Mouse (Mus musculus) neural tube, embryonic 11.5 days (tissue): ENCODE measurements around the gene Dusp1. TPM values are rescaled to one million over a fixed set of nuclear protein-coding genes. Genes with fewer than 3 reads are reported as not detected.

ENCODE experiments used
- ATAC-seq: fragments of 200-750 bp; cut with Nextera tagmentation; 2 replicates; pipeline ENCODE4 v1.8.0; 2017; ENCODE audit warnings: moderate number of reproducible peaks, mild to moderate bottlenecking, moderate TSS enrichment, moderate library complexity; ENCODE audit not compliant: insufficient read depth, low FRiP score, low TSS enrichment
- DNase-seq: peaks from one replicate; pipeline ENCODE4 v3.0.0-alpha.2; 2015; ENCODE audit warnings: low spot score
- H3K27ac ChIP-seq: fragments of 300-500 bp; sonication (generic); 2 replicates; pipeline ENCODE4 v1.5.1; 2014; ENCODE audit warnings: low read depth, mild to moderate bottlenecking, low read length
- H3K27me3 ChIP-seq: fragments of 300-500 bp; sonication (generic); 2 replicates; pipeline ENCODE4 v1.6.1; 2014; ENCODE audit warnings: mild to moderate bottlenecking, low read length, mixed read lengths; ENCODE audit not compliant: control insufficient read depth, insufficient read depth
- H3K36me3 ChIP-seq: fragments of 300-500 bp; sonication (generic); 2 replicates; pipeline ENCODE4 v1.6.1; 2014; ENCODE audit warnings: mild to moderate bottlenecking, low read length, moderate library complexity, mixed read lengths; ENCODE audit not compliant: control insufficient read depth, insufficient read depth
- H3K4me1 ChIP-seq: fragments of 300-500 bp; sonication (generic); 2 replicates; pipeline ENCODE4 v1.6.1; 2014; ENCODE audit warnings: low read length, mixed read lengths; ENCODE audit not compliant: control insufficient read depth, insufficient read depth
- H3K4me2 ChIP-seq: fragments of 300-500 bp; sonication (generic); 2 replicates; pipeline ENCODE4 v1.6.1; 2014; ENCODE audit warnings: low read depth, mild to moderate bottlenecking, moderate library complexity
- H3K4me3 ChIP-seq: fragments of 300-500 bp; sonication (generic); 2 replicates; pipeline ENCODE4 v1.5.1; 2014; ENCODE audit warnings: low read depth, low read length
- H3K9ac ChIP-seq: fragments of 300-500 bp; sonication (generic); 2 replicates; pipeline ENCODE4 v1.6.1; 2014; ENCODE audit warnings: mild to moderate bottlenecking, low read length
- H3K9me3 ChIP-seq: fragments of 300-500 bp; sonication (generic); 2 replicates; pipeline ENCODE4 v1.6.1; 2016; ENCODE audit warnings: low read length; ENCODE audit not compliant: control insufficient read depth
- WGBS: fragments of 180-500 bp; shearing (Covaris S2); extraction: QIAGEN DNeasy Blood & Tissue Kit; methylation state at CpG from one replicate; pipeline ENCODE4 v1.1.7; 2014; 5-methylcytosine and 5-hydroxymethylcytosine counted together
- polyA plus RNA-seq: library from polyadenylated mRNA; unstranded; fragments of >200 nt; fragmentation: Nextera tagmentation; extraction: Ambion mirVana; gene quantifications from 2 replicates; pipeline ENCODE4 v1.2.1, GENCODE M21; 2014

Dusp1 gene
- polyA plus RNA-seq, 1 experiment from 2014 or later: 34.0 TPM

- H3K36me3 ChIP-seq: no peaks in the 10 kb centered on the region
- H3K9me3 ChIP-seq: no peaks in the 10 kb centered on the region
- H3K4me3 ChIP-seq: no peak overlapping the region
- no peaks in the 10 kb centered on the region for H3K4me1 ChIP-seq
- peak overlapping the region; percentile 23; the same call in 1 of the 2 replicates for H3K9ac ChIP-seq
- ATAC-seq: no peak
- 23% methylated on average over 4 of the region's 4 CpGs for WGBS
- no peak overlapping the region for H3K27ac ChIP-seq
- H3K4me2 ChIP-seq: no peak overlapping the region
- H3K27me3 ChIP-seq: no peaks in the 10 kb centered on the region
- DNase-seq: peak; percentile 78
Measured at GRCm38 (mm10) chr17:26466741-26467150, 95.2 kb downstream of the Dusp1 start.

GRCm38 (mm10) chr17:26464972-26465371, 97.0 kb downstream of the Dusp1 start:
- H3K9me3 ChIP-seq: no peaks in the 10 kb centered on the region
- H3K9ac ChIP-seq: no peak overlapping the region
- H3K36me3 ChIP-seq: no peaks in the 10 kb centered on the region
- peak overlapping the region; percentile 4; the same call in 1 of the 2 replicates for H3K27ac ChIP-seq
- H3K4me2 ChIP-seq: no peak overlapping the region
- no peak overlapping the region for H3K4me3 ChIP-seq
- H3K27me3 ChIP-seq: no peaks in the 10 kb centered on the region
- no peak for DNase-seq
- no peak for ATAC-seq
- H3K4me1 ChIP-seq: no peaks in the 10 kb centered on the region
- 71% methylated on average over 7 of the region's 7 CpGs for WGBS

- WGBS: 78% methylated on average over 9 of the region's 9 CpGs
- Histone ChIP-seq H3K9me3 (no peaks in the 10 kb centered on the region), H3K9ac (no peak overlapping the region), H3K4me3 (no peak overlapping the region), H3K4me1 (no peaks in the 10 kb centered on the region), H3K27ac (peak overlapping the region; percentile 4; the same call in 1 of the 2 replicates), H3K27me3 (no peaks in the 10 kb centered on the region), H3K36me3 (no peaks in the 10 kb centered on the region), H3K4me2 (no peak overlapping the region)
- no peak for DNase-seq
- ATAC-seq: no peak
Measured at GRCm38 (mm10) chr17:26464481-26464880, 97.4 kb downstream of the Dusp1 start.

GRCm38 (mm10) chr17:26463984-26464383, 97.9 kb downstream of the Dusp1 start:
- H3K27me3 ChIP-seq: no peaks in the 10 kb centered on the region
- no peak overlapping the region for H3K4me2 ChIP-seq
- no peak overlapping the region for H3K9ac ChIP-seq
- no peaks in the 10 kb centered on the region for H3K36me3 ChIP-seq
- DNase-seq: no peak
- ATAC-seq: no peak
- H3K27ac ChIP-seq: no peak overlapping the region
- WGBS: 63% methylated on average over 4 of the region's 4 CpGs
- no peaks in the 10 kb centered on the region for H3K9me3 ChIP-seq
- no peak overlapping the region for H3K4me3 ChIP-seq
- H3K4me1 ChIP-seq: no peaks in the 10 kb centered on the region

GRCm38 (mm10) chr17:26463432-26463831, 98.5 kb downstream of the Dusp1 start:
- DNase-seq (no peak), ATAC-seq (no peak)
- no peak overlapping the region for H3K9ac ChIP-seq
- H3K4me3 ChIP-seq: no peak overlapping the region
- 84% methylated on average over 5 of the region's 5 CpGs for WGBS
- no peaks in the 10 kb centered on the region for H3K4me1 ChIP-seq
- no peak overlapping the region for H3K4me2 ChIP-seq
- H3K27ac ChIP-seq: no peak overlapping the region
- H3K36me3 ChIP-seq: no peaks in the 10 kb centered on the region
- no peaks in the 10 kb centered on the region for H3K27me3 ChIP-seq
- H3K9me3 ChIP-seq: no peaks in the 10 kb centered on the region

GRCm38 (mm10) chr17:26462634-26463170, 99.2 kb downstream of the Dusp1 start:
- H3K4me2 ChIP-seq: no peak overlapping the region
- H3K9me3 ChIP-seq: no peaks in the 10 kb centered on the region
- no peaks in the 10 kb centered on the region for H3K4me1 ChIP-seq
- peak; percentile 71 for DNase-seq
- H3K4me3 ChIP-seq: no peak overlapping the region
- no peaks in the 10 kb centered on the region for H3K36me3 ChIP-seq
- H3K9ac ChIP-seq: no peak overlapping the region
- H3K27me3 ChIP-seq: no peaks in the 10 kb centered on the region
- H3K27ac ChIP-seq: no peak overlapping the region
- 34% methylated on average over 12 of the region's 12 CpGs for WGBS
- ATAC-seq: no peak

- Histone ChIP-seq H3K9ac (no peak overlapping the region), H3K27ac (no peak overlapping the region), H3K36me3 (no peaks in the 10 kb centered on the region), H3K4me1 (no peaks in the 10 kb centered on the region), H3K9me3 (no peaks in the 10 kb centered on the region), H3K27me3 (no peaks in the 10 kb centered on the region), H3K4me2 (no peak overlapping the region), H3K4me3 (no peak overlapping the region)
- WGBS: 77% methylated on average over 7 of the region's 7 CpGs
- ATAC-seq: no peak
- DNase-seq: no peak
Measured at GRCm38 (mm10) chr17:26458049-26458448, 103.9 kb downstream of the Dusp1 start.

- Histone ChIP-seq H3K4me2 (no peak overlapping the region), H3K9ac (no peak overlapping the region), H3K27me3 (no peaks in the 10 kb centered on the region), H3K27ac (no peak overlapping the region), H3K4me1 (no peaks in the 10 kb centered on the region), H3K36me3 (no peaks in the 10 kb centered on the region), H3K9me3 (no peaks in the 10 kb centered on the region), H3K4me3 (no peak overlapping the region)
- ATAC-seq: no peak
- DNase-seq: no peak
Measured at GRCm38 (mm10) chr17:26457506-26457905, 104.4 kb downstream of the Dusp1 start.
